Mouse (Mus musculus): ENCODE results near the gene Myzap. TPM values are rescaled to one million over a fixed set of nuclear protein-coding genes. Genes with fewer than 3 reads are reported as not detected.
"Not testable (repeated sequence)": the region's sequence is repeated elsewhere in the genome, so short reads cannot be mapped to it uniquely, and the experiment has no call there.

Myzap gene
- total RNA-seq, 1 experiment from 2014 or later, result 4.8 TPM

DNA sequence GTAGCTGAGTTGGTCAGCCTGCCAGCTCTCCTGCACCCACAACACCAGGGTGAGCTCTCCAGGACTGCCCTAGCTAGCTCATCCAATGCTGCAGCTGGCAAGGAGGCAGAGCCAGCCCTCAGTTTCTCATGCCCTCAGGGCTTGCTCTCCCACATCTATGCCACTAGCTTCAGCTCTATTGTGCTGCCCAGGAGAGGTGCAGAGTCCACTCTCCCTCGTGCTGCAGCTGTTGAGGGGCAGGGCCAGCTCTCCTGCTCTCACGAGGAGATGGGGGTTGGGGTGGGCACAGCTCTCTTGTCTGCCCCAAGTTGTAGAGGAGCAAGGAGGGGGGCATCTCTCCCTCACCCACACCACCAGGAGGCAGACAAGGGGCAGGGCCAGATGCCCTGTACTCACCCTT, 95.5 kb downstream of the Myzap start:
- ATAC-seq (replicated peaks; ENCODE audit: insufficient number of reproducible peaks, low FRiP score, low TSS enrichment, poor library complexity, severe bottlenecking), result no peak

DNA sequence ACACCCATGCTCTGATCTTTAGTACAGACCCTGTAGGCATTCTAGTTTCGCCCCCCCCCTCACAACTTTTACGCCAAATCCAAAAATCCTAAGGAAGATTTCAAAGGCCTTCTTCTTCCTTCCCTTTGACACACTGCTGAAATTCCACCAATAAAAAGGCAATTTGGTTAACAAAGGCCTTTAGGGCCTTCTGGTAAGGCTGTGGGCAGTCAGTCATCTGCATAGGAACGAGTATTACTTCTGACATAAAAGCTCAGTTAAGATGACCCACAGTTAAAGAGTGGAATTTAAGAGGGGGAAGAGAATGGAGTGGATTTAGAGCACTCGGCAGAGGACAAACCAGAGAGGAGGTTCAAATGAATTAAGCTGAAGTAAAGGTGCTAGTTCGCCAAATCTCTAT, 98.4 kb downstream of the Myzap start:
- no peak for ATAC-seq (replicated peaks; ENCODE audit: insufficient number of reproducible peaks, low FRiP score, low TSS enrichment, poor library complexity, severe bottlenecking)

DNA sequence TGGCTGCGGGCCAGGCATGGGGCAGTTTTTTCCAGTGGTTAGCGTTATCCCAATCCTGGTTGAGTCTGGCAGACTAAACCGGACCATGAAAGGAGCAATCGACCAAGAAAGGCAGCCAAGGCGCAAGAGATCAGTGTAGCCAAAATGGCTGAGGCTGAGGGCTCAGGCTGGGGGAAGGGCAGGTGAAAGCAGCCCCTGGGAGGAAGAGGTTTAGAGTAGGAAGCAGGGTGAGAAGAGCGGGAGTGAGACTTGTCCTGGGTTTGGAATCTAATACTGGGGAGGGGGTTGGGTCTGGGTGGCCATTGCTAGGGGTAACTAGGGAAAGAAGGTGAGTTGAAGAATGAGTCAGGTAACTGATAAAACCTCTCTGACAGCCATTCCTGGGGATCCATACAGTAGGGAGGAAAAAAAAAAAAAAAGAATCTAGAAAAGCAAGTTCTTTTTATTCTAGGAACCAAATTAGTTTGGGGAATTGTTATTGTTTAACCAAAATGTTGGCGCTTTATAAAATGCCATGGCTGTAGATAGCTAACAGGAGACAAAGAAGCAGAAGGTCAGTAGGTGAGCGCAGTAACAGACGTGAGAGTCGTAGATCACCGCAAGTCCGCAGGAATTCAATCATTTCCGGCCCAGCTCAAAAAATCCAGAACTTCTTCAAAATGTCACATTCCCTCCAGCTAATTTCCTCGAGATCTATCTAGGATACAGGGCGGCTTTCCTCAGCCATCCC, 99.7 kb downstream of the Myzap start:
- ATAC-seq (replicated peaks; ENCODE audit: insufficient number of reproducible peaks, low FRiP score, low TSS enrichment, poor library complexity, severe bottlenecking), result no peak

DNA sequence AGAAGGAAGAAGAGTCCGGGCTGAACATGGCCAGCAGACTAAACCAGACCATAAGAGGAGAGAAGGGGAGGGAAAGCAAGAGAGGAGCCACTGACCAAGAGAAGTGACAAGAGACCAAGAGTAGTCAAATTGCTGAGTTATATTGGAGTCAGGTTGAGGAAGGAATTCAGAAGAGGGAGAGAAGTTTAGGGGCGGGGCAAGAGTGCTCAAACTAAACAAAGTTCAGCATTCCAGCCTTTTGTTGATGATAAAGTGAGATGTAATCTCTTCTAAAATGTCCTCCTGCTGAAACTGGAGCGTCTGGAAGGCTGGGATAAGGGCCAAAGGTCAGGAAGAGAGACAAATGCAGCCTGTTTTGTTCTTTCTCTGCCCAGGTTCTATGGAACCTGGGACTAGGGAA, 102.1 kb downstream of the Myzap start:
- ATAC-seq (replicated peaks; ENCODE audit: insufficient number of reproducible peaks, low FRiP score, low TSS enrichment, poor library complexity, severe bottlenecking), result no peak

DNA sequence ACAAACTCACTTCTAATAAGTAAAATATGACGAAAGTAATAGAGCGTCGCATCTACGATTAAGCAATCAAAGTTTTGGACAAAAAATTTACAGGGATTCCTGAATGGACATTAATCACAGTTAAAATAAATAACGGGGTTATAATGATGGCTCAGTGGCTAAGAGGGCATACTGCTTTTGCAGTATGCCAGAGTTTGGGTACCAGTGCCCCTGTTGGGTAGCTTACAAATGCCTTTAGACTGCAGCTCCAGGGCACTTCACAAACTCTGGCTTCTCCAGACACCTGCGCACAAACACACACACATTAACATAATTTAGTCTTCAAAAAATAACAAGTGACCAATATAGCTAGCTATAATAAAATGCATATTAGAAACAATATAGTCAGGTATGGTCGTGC, 106.0 kb downstream of the Myzap start:
- ATAC-seq (replicated peaks; ENCODE audit: insufficient number of reproducible peaks, low FRiP score, low TSS enrichment, poor library complexity, severe bottlenecking), result no peak

DNA sequence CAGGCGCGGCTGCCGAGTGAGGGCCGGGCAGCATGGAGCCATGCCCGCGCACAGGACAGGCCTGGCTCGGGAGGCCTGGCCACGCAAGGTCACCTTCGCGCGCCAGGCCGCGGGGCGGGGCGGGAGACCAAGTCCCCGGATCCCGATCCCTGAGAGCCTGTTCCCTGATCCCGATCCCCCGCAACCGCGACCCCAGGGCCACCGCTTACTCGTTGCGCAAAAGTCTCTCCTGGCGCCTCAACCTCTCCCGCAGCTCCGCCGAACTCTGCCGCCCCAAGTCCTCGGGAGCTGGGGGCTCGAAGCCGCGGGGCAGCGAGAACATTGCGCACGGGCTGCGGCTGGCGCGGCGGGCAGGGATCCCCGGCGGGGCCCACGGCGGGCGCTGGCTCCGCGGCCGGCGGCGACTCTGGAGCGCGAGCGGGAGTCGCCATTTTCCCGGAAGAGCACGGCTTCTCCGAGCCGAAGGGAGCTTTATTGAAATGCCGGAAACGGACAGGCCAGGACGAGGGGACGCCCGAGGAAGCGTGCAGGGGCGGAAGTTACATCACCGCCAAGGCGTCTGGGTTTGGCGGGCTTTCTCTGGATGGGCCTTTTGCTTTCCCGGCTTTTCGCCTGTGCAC, 106.6 kb downstream of the Myzap start, which contains the start of gene Polr2m:
Gene Polr2m (minus strand): TSS at position 461 of the 620 bp plus-strand sequence.
- ATAC-seq (replicated peaks; ENCODE audit: insufficient number of reproducible peaks, low FRiP score, low TSS enrichment, poor library complexity, severe bottlenecking), result peak; percentile 99

DNA sequence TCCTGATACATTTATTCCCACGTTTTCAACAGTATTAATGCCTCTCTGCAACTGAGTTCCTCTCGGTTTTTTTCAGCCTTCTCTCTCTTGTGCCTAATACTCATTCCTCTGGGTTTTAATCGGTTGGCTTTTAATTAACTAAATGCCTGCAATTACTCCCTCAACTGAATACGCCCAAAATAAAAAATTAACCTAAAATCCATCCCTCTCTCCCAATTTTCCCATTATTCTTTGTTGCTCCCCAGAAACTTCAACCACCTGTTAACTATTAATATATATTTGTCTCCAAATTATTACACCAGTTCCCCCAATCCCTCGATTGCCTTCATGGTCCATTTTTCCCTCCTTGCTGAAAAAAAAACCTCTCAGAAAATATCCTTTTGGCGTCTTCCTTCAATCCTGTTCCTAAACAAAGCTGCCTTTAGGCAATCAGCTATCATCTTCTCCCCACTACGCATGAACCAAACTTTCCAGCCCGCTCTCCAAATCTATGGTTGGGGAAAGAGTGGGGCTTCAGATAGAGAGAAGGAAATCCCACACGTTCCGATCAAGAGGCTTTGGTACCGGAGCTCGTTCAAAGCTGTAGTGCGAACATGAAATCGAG, 107.2 kb downstream of the Myzap start:
- ATAC-seq (replicated peaks; ENCODE audit: insufficient number of reproducible peaks, low FRiP score, low TSS enrichment, poor library complexity, severe bottlenecking), result peak; percentile 46; the same call in 1 of the 2 replicates

DNA sequence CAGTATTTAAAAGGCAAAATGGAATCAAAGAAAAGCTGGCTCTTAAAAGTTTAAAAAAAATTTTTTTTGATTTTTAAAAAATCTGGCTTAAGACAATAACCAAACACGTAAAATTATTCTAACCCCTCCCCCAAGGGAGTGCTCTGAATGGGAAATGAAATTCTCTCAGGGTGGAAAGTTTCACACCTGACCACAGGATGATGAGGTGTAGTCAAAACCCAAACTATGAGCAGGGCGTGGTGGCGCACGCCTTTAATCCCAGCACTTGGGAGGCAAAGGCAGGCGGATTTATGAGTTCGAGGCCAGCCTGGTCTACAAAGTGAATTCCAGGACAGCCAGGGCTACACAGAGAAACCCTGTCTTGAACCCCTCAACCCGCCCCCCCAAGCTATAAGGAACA, 108.3 kb downstream of the Myzap start:
- not testable (repeated sequence) for ATAC-seq (replicated peaks; ENCODE audit: insufficient number of reproducible peaks, low FRiP score, low TSS enrichment, poor library complexity, severe bottlenecking)

DNA sequence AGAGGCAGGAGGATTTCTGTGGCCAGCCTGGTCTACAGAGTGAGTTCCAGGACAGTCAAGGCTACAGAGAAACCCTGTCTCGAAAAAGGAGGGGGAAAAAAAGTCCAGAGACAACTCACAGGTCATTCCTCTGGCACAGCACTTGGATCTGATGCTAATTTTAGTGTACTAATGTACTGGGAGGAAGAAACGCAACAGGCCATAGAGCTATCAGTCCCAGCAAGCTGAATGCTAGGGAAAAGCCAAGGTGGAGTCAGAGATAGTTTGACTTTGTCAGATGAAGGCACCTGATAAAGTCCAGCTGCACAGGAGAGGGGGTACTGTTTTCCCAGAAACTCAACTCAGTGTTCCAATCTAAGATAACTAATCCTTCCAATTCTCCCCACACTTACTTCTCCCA, 111.9 kb downstream of the Myzap start:
- no peak for ATAC-seq (replicated peaks; ENCODE audit: insufficient number of reproducible peaks, low FRiP score, low TSS enrichment, poor library complexity, severe bottlenecking)

DNA sequence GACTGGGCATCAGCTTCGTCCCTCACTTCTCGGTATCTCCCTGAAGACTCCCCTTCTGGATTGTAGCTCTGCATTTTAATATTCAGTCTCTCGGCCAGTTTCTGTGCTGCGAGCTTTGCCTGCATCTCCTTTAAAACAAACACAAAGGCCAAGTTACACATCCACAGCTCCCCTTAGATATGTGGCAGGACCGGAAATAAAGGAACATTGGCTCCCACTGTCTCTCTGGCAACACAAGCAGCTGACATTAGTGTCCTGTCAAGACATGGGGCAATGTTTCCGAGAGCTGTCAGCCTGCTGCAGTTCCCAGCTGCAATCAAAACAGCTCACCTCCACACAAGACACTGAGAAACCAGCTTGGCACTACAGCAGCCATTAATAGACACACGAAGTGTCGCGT, 112.7 kb downstream of the Myzap start:
- ATAC-seq (replicated peaks; ENCODE audit: insufficient number of reproducible peaks, low FRiP score, low TSS enrichment, poor library complexity, severe bottlenecking), result no peak

DNA sequence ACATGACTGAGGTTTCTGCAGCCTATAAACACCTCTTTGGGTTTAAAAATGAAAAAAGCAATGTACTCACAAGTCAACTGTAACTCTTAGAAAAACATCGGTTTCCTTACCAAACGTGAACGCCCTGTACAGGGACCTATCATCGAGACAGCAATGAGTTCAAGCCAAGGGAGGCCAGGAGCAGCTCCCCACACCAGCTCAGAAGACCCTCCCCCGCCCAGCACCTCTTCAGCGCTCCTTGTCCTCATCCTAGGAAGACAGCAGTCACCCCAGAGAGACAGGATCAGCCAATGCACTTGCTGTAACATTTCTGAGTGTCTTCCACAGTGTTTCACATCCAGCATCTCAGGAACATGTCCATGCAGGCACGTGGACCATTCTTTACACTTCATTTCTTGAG, 113.6 kb downstream of the Myzap start:
- ATAC-seq (replicated peaks; ENCODE audit: insufficient number of reproducible peaks, low FRiP score, low TSS enrichment, poor library complexity, severe bottlenecking), result no peak

DNA sequence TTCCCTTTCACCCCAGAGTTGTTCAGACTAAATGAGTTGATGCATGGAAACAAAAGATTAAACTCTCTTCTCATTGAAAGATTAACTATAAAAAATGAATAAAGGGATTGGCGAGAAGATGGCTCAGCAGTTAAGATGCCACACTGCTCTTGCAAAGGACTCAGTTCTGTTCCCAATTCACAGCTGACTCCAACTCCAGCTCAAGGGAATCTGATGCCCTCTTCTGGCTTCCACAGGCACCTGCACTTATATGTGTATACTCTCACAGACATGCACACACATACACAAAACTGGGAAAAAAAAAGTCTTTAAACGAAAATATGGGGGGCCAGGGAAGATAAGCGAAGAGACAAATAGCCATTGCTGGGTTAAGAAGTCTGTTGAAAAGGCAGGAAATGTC, 115.6 kb downstream of the Myzap start:
- ATAC-seq (replicated peaks; ENCODE audit: insufficient number of reproducible peaks, low FRiP score, low TSS enrichment, poor library complexity, severe bottlenecking), result no peak

DNA sequence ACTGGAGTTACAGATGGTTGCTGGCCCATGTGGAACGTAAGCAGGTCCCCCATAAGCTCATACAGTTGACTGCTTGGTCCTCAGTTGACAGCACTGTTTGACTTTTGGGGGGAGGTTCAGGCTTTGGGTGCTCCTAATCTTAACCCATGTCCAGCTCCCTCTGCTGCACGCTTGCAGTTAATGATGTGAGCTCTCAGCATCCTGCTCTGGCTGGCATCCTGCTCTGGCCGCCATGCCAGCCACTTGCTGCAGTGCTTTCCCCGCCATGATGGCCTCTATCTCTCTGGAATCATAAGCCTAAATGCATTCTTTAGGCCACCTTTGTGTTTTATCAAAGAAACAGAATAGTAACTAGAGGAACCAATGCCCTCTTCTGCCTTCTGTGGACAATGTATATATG, 116.6 kb downstream of the Myzap start:
- no peak for ATAC-seq (replicated peaks; ENCODE audit: insufficient number of reproducible peaks, low FRiP score, low TSS enrichment, poor library complexity, severe bottlenecking)

DNA sequence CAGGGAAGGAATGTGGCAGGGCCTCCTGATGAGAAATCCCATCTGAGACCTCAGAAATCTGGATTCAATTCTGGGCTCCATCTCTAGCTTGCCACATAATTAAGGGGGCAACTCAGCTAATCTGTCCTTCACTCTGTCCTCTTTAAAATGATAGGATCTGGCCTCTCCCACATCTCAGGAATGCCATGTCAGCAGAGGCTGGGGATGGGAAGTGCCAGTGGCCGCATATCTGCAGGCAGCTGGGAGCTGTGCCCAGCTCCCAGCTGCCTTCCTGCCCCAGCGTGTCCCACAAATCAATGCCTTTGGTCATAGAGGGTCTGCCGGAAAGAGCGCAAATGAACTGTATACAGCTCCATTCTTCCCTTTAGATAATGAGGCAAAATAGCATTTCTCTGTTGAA, 124.7 kb downstream of the Myzap start:
- ATAC-seq (replicated peaks; ENCODE audit: insufficient number of reproducible peaks, low FRiP score, low TSS enrichment, poor library complexity, severe bottlenecking), result no peak

DNA sequence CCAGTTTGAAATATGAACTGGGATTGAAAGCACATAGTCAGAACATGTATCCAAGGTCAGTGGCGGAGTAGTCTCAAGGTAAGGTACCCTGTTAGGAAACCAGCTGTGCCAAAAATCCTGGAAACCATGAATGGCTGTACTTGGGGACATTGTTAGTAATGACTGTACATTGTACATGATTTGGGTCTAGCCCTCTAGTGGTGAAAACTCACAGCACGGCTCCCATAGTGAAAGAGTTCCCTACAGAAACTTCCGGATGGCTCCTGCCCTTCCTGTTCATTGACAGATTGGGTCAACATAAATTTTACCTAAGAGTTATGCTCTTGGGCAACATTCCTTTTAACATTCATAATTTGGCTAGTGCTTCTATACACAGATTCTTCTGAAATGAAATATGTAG, 126.0 kb downstream of the Myzap start:
- no peak for ATAC-seq (replicated peaks; ENCODE audit: insufficient number of reproducible peaks, low FRiP score, low TSS enrichment, poor library complexity, severe bottlenecking)

DNA sequence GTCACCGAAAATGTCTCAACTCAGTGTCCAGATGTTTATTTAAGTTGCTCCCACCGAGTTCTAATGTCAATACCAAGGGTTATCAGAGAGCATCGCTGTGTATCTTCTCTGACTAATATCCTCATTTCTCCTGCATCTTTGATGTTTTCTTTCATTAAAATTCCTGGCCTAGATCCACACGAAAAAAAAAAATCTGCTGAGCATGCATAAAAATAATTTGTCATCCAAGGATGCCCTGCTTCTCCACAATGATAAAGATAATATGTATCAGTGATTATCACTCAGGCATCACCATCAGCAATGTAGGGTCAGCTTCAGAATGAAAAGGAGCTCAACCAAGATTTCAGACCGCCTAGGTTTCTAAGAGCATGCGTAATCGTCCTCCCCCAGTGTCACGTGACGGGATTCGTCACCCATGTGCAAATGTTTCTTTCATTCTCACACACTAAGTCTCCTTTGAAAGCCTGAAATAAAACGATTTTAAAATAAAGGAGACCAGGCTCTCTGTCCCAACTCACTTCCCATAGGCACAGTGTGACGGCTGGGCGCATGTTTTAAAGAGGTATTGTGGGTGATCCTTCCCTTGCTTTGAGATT, 129.0 kb downstream of the Myzap start:
- no peak for ATAC-seq (replicated peaks; ENCODE audit: insufficient number of reproducible peaks, low FRiP score, low TSS enrichment, poor library complexity, severe bottlenecking)

DNA sequence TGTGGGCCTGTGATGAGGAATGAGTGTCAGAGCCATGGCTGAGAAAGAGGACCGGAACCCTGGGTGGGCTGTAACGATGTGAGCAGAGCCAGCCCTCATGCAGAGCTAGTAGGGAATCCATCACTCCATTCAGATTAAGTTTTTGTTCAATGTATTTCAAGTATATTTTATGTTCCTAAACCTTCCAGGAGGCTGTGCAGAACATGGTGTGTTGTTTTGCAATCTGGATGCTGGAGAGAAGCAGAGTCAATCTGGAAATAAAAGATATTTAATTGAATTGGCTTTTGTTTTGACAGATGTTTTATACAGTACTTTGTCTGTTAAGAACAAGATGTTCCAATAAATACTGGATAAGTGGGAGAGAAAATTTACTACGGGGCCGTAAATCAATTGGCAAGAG, 135.4 kb downstream of the Myzap start:
- ATAC-seq (replicated peaks; ENCODE audit: insufficient number of reproducible peaks, low FRiP score, low TSS enrichment, poor library complexity, severe bottlenecking), result no peak

Data from monocyte, adult 5-6 weeks (primary cell).